Mouse (Mus musculus) thymus, adult 2 months (tissue): ENCODE data around the gene Gm10188. TPM values are rescaled to one million over a fixed set of nuclear protein-coding genes. Genes with fewer than 3 reads are reported as not detected.

Source experiments
- DNase-seq: peaks from one replicate; pipeline ENCODE4 v3.0.0; 2021
- H3K27ac ChIP-seq: fragments of 200-500 bp; 2 replicates; pipeline ENCODE4 v1.5.1; 2012; ENCODE audit warnings: low read length, control low read depth; ENCODE audit not compliant: control insufficient read depth, insufficient read depth
- H3K27me3 ChIP-seq: fragments of 200-500 bp; 2 replicates; pipeline ENCODE4 v1.6.1; 2012; ENCODE audit warnings: mild to moderate bottlenecking, low read length, moderate library complexity, mixed read lengths; ENCODE audit not compliant: control insufficient read depth, insufficient read depth
- H3K36me3 ChIP-seq: fragments of 200-500 bp; 2 replicates; pipeline ENCODE4 v1.6.1; 2012; ENCODE audit warnings: mild to moderate bottlenecking, low read length, moderate library complexity; ENCODE audit not compliant: control insufficient read depth, insufficient read depth
- H3K4me1 ChIP-seq: fragments of 200-500 bp; replicated peaks from 2 replicates; pipeline ENCODE4 v1.6.1; 2012; ENCODE audit warnings: low read length; ENCODE audit not compliant: control insufficient read depth, insufficient read depth
- H3K4me3 ChIP-seq: fragments of 200-500 bp; 2 replicates; pipeline ENCODE4 v1.5.1; 2012; ENCODE audit warnings: mild to moderate bottlenecking, low read length, control low read depth, moderate library complexity; ENCODE audit not compliant: control insufficient read depth, insufficient read depth
- CTCF ChIP-seq: fragments of 200-500 bp; IDR thresholded peaks from 2 replicates; pipeline ENCODE4 v1.5.1; 2012; ENCODE audit warnings: mild to moderate bottlenecking, control low read depth, low read length, moderate library complexity, borderline replicate concordance; ENCODE audit not compliant: control insufficient read depth, poor library complexity, insufficient read depth; ENCODE audit errors: extremely low read depth
- POLR2A ChIP-seq: fragments of 200-500 bp; IDR thresholded peaks from 2 replicates; pipeline ENCODE4 v1.6.1; 2012; ENCODE audit warnings: mild to moderate bottlenecking, low read length, control low read depth, moderate library complexity; ENCODE audit not compliant: control insufficient read depth, poor library complexity, insufficient read depth; ENCODE audit errors: extremely low read depth
- WGBS: fragments of 180-500 bp; shearing (Covaris S2); methylation state at CpG from one replicate; pipeline ENCODE4 v1.1.7; 2018; 5-methylcytosine and 5-hydroxymethylcytosine counted together
- polyA plus RNA-seq: library from polyadenylated mRNA; depleted of rRNA; stranded (reverse); fragments of >200 nt; gene quantifications from 2 replicates; pipeline ENCODE4 v1.2.3, GENCODE M21; 2012

The Gm10188 gene
- polyA plus RNA-seq, 1 experiment, result not detected

DNA sequence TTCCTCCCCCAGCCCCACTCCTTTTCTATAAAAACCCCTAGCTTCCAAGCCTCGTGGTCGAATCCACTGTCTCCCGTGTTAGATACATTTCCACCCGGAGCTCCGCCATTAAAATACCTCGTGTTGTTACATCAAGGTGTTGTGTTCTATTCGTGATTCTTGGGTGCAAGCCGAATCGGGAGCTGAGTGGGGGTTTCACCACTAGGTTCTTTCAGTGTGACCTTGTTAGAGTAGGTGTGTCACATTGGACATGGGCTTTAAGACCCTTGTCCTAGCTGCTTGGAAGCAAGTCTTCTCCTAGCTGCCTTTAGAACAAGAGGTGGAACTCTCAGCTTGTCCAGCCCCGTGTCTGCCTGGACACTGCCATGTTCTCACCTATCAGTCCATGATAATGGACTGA lies 36.4 kb upstream of the Gm10188 start:
- H3K4me3 ChIP-seq, result no peak overlapping the region
- 93% methylated on average over 10 of the region's 10 CpGs for WGBS
- no peaks in the 10 kb centered on the region for H3K27me3 ChIP-seq
- DNase-seq, result no peak
- H3K36me3 ChIP-seq, result no peaks in the 10 kb centered on the region
- no peaks in the 10 kb centered on the region for H3K4me1 ChIP-seq
- TF ChIP-seq CTCF (no peak), POLR2A (no peak)
- no peak overlapping the region for H3K27ac ChIP-seq

DNA sequence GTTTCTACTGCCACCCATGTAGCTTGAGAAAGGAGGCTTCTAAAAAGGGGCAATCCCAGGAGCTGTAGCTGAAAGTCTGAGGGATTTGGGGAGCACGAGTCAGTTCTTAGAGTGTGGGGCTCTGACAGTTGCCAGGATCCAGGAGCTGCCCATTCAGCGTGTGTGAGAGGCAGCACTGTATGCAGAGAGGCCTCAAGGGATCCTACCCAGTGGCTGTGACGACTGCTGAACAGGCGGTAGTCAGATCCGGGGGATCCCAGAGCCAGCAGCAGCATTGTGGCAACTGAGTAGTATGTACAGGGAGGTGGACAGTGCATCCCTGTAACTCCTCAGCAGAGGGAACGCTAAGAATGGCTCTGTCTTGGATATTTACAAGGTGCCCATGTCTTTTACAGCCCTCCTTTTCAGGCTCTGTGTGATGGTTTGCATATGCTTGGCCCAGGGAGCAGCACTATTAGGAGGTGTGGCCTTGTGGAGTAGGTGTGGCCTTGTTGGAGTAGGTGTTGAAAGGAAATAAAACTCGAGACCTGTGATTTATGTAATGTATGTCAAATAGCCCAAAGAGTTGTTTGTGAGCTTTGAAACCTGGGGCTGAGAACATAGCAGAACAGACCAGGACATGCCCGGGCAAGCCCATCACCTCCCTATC lies 35.8 kb upstream of the Gm10188 start:
- H3K4me1 ChIP-seq, result no peaks in the 10 kb centered on the region
- no peaks in the 10 kb centered on the region for H3K27me3 ChIP-seq
- no peaks in the 10 kb centered on the region for H3K36me3 ChIP-seq
- DNase-seq, result no peak
- WGBS, result 88% methylated on average over 8 of the region's 8 CpGs
- H3K27ac ChIP-seq, result no peak overlapping the region
- H3K4me3 ChIP-seq, result no peak overlapping the region
- TF ChIP-seq POLR2A, result no peak
- no peak for TF ChIP-seq CTCF

GRCm38 (mm10) chr1:132264577-132264976 lies 35.0 kb upstream of the Gm10188 start:
- Histone ChIP-seq H3K4me1 (no peaks in the 10 kb centered on the region), H3K36me3 (no peaks in the 10 kb centered on the region), H3K27ac (no peak overlapping the region), H3K4me3 (no peak overlapping the region), H3K27me3 (no peaks in the 10 kb centered on the region)
- DNase-seq, result no peak
- WGBS, result 43% methylated on average over 7 of the region's 7 CpGs
- TF ChIP-seq POLR2A (no peak), CTCF (no peak)

DNA sequence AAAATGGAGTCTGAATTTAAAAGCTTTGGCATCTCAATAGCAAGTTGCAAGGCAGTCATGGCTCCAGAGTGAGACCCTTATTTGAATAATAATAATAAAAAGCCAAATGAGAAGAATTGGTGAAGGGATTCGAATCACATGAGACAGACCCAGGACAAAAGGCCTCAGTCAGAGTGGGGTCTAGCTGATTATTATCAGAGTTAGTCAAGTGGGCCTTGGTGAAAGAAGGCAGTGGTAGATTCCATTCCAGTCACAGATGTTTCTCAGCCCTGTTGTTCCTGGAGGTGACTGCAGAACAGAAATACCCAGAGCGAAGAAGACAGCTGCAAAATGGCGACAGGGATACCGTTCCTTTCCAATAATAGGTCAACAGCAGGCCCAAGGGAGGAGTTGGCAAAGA lies 34.1 kb upstream of the Gm10188 start:
- Histone ChIP-seq H3K4me1 (no peaks in the 10 kb centered on the region), H3K27ac (no peak overlapping the region), H3K27me3 (no peaks in the 10 kb centered on the region), H3K36me3 (no peaks in the 10 kb centered on the region), H3K4me3 (no peak overlapping the region)
- no peak for TF ChIP-seq CTCF
- TF ChIP-seq POLR2A, result no peak
- DNase-seq, result no peak
- WGBS, result 97% methylated on average over 4 of the region's 4 CpGs

DNA sequence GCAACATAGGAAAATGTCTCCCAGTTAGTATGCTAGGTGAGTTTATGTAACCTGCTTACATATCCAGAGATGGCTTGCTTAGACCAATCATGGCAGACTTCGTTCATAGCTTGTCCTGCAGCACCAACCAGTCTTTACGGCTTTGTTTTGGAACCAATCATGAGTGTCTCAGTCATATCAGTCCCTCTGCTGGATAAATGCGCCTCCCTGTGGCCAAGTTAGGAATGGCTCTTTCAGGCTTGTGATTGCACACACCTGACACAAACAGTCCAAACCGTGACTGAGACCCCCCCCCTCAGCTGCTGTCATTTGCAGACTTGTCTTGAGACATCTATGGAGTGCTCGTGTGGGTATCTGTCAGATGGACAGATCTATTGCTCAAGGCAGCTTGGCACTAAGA lies 31.5 kb upstream of the Gm10188 start:
- Histone ChIP-seq H3K27me3 (no peaks in the 10 kb centered on the region), H3K27ac (no peak overlapping the region)
- whole genome bisulfite sequencing, result 83% methylated on average over 5 of the region's 5 CpGs

GRCm38 (mm10) chr1:132260331-132260730 lies 30.8 kb upstream of the Gm10188 start:
- Histone ChIP-seq H3K27me3 (no peaks in the 10 kb centered on the region), H3K4me3 (no peak overlapping the region), H3K4me1 (no peaks in the 10 kb centered on the region), H3K27ac (no peak overlapping the region), H3K36me3 (no peaks in the 10 kb centered on the region)
- 92% methylated on average over 1 of the region's 1 CpGs for WGBS
- TF ChIP-seq CTCF (no peak), POLR2A (no peak)
- no peak for DNase-seq

More for the DNA sequence above, 31.5 kb upstream of the Gm10188 start:
- Histone ChIP-seq H3K4me1 (no peaks in the 10 kb centered on the region), H3K36me3 (no peaks in the 10 kb centered on the region), H3K4me3 (no peak overlapping the region)
- peak; percentile 5 for DNase-seq
- no peak for TF ChIP-seq POLR2A
- TF ChIP-seq CTCF, result no peak

DNA sequence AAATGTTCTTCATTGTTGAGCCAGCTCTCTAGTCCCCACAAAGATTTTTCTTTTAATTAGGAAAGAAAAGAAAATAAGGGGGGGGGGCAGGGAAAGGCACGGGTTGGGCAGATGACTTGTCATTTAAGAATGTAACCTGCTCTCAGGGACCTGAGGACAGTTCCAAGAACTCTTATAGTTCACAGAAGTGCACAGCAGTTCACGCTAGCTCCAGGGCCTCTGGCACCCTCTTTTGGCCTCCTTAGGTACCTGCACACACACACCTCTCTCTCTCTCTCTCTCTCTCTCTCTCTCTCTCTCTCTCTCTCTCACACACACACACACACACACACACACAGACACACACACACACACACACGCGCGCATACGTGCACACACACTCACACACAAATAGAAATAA lies 24.9 kb upstream of the Gm10188 start:
- 93% methylated on average over 6 of the region's 6 CpGs for WGBS
- TF ChIP-seq CTCF, result no peak
- Histone ChIP-seq H3K27ac (no peak overlapping the region), H3K36me3 (no peaks in the 10 kb centered on the region), H3K27me3 (no peaks in the 10 kb centered on the region), H3K4me1 (no peaks in the 10 kb centered on the region), H3K4me3 (no peak overlapping the region)
- DNase-seq, result no peak

DNA sequence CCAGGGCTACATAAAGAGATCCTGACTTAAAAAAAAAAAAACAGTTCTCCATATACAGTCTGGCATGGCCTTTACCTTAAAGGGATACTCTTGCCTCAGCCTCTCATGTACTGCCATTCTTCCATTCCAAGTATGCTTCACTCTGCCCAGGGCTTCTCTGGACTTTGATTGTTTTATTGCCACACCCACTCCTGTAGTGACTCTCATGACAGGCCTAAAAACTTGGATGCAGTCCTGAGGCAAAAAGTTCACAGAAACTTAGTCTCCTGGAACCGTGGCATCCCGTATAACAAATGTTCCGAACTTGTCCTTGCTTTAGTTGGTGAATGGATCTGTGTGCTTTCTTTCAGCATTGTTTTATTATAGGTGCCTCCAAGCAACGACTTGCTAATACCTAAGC lies 17.1 kb upstream of the Gm10188 start:
- H3K27ac ChIP-seq, result no peak overlapping the region
- no peak for DNase-seq
- no peaks in the 10 kb centered on the region for H3K4me1 ChIP-seq
- WGBS, result 93% methylated on average over 4 of the region's 4 CpGs
- TF ChIP-seq POLR2A (no peak), CTCF (no peak)
- H3K4me3 ChIP-seq, result no peak overlapping the region
- no peaks in the 10 kb centered on the region for H3K36me3 ChIP-seq
- no peaks in the 10 kb centered on the region for H3K27me3 ChIP-seq
